Mouse (Mus musculus) megakaryocyte, embryonic 14.5 days (primary cell): ENCODE results near the gene Itgb2l. TPM values are rescaled to one million over a fixed set of nuclear protein-coding genes. Genes with fewer than 3 reads are reported as not detected.

ENCODE experiments used
- H3K27me3 ChIP-seq: replicated peaks from 2 replicates; pipeline ENCODE3; 2012; ENCODE audit warnings: inconsistent platforms
- H3K36me3 ChIP-seq: replicated peaks from 2 replicates; pipeline ENCODE3; 2012; ENCODE audit warnings: low read length, inconsistent platforms, mixed read lengths
- H3K4me1 ChIP-seq: 2 replicates; pipeline ENCODE4 v1.6.1; 2012; ENCODE audit warnings: inconsistent platforms
- H3K4me3 ChIP-seq: replicated peaks from 2 replicates; pipeline ENCODE3; 2012; ENCODE audit warnings: moderate library complexity, mild to moderate bottlenecking, inconsistent platforms
- H3K9me3 ChIP-seq: 2 replicates; pipeline ENCODE4 v1.6.1; 2012; ENCODE audit warnings: inconsistent platforms
- FLI1 ChIP-seq: IDR thresholded peaks from 2 replicates; pipeline ENCODE4 v1.6.1; 2012; ENCODE audit warnings: low read length, inconsistent platforms, mixed read lengths
- GATA1 ChIP-seq: IDR thresholded peaks from 3 replicates; pipeline ENCODE4 v1.6.1; 2012; ENCODE audit warnings: mixed read lengths, low read length, inconsistent platforms, borderline replicate concordance
- polyA plus RNA-seq: library from polyadenylated mRNA; stranded (reverse); fragments of >175 nt; gene quantifications from 2 replicates; pipeline ENCODE4 v1.2.3, GENCODE M21; 2012; ENCODE audit warnings: low replicate concordance; ENCODE audit not compliant: insufficient read depth

Gene Itgb2l
- polyA plus RNA-seq: 0.50 TPM in 1 of 2 replicates, not detected in the other

- no peaks in the 10 kb centered on the region for H3K27me3 ChIP-seq
- H3K4me1 ChIP-seq: no peaks in the 10 kb centered on the region
- no peak within 1 kb of the TSS for H3K4me3 ChIP-seq
- no peaks in the 10 kb centered on the region for H3K9me3 ChIP-seq
- TF ChIP-seq GATA1 (no peak), FLI1 (no peak)
- no peaks in the 10 kb centered on the region for H3K36me3 ChIP-seq
Observed at GRCm38 (mm10) chr16:96443468-96443867, at the start of gene Itgb2l. Gene Itgb2l, minus strand, starts transcription at chr16:96443619.

GRCm38 (mm10) chr16:96491530-96491929, 48.1 kb upstream of the Itgb2l start:
- Histone ChIP-seq H3K4me1 (no peaks in the 10 kb centered on the region), H3K27me3 (peaks cover 2% of the 10 kb centered on the region), H3K4me3 (no peak overlapping the region), H3K36me3 (no peaks in the 10 kb centered on the region), H3K9me3 (peaks cover 5% of the 10 kb centered on the region; the same call in 1 of the 2 replicates)
- TF ChIP-seq FLI1 (no peak), GATA1 (no peak)

- no peak for TF ChIP-seq GATA1
- no peak for TF ChIP-seq FLI1
- Histone ChIP-seq H3K36me3 (no peaks in the 10 kb centered on the region), H3K9me3 (peaks cover 5% of the 10 kb centered on the region; the same call in 1 of the 2 replicates), H3K4me3 (no peak overlapping the region), H3K4me1 (no peaks in the 10 kb centered on the region), H3K27me3 (peaks cover 2% of the 10 kb centered on the region)
Observed at GRCm38 (mm10) chr16:96488038-96488437, 44.6 kb upstream of the Itgb2l start.

GRCm38 (mm10) chr16:96487007-96487684, 43.7 kb upstream of the Itgb2l start:
- TF ChIP-seq GATA1 (no peak), FLI1 (no peak)
- H3K4me3 ChIP-seq: no peak overlapping the region
- H3K27me3 ChIP-seq: peaks cover 2% of the 10 kb centered on the region
- no peaks in the 10 kb centered on the region for H3K36me3 ChIP-seq
- peaks cover 6% of the 10 kb centered on the region; the same call in 1 of the 2 replicates for H3K9me3 ChIP-seq
- no peaks in the 10 kb centered on the region for H3K4me1 ChIP-seq

- Histone ChIP-seq H3K36me3 (no peaks in the 10 kb centered on the region), H3K9me3 (peaks cover 7% of the 10 kb centered on the region; the same call in 1 of the 2 replicates), H3K4me1 (no peaks in the 10 kb centered on the region), H3K27me3 (no peaks in the 10 kb centered on the region), H3K4me3 (no peak overlapping the region)
- no peak for TF ChIP-seq GATA1
- no peak for TF ChIP-seq FLI1
Observed at GRCm38 (mm10) chr16:96481791-96482190, 38.4 kb upstream of the Itgb2l start.

- Histone ChIP-seq H3K4me1 (no peaks in the 10 kb centered on the region), H3K36me3 (no peaks in the 10 kb centered on the region), H3K4me3 (no peak overlapping the region), H3K27me3 (peaks cover 2% of the 10 kb centered on the region), H3K9me3 (no peaks in the 10 kb centered on the region)
- TF ChIP-seq GATA1: no peak
- no peak for TF ChIP-seq FLI1
Observed at GRCm38 (mm10) chr16:96474185-96474584, 30.8 kb upstream of the Itgb2l start.

- TF ChIP-seq GATA1: no peak
- TF ChIP-seq FLI1: no peak
- Histone ChIP-seq H3K9me3 (no peaks in the 10 kb centered on the region), H3K36me3 (no peaks in the 10 kb centered on the region)
Observed at GRCm38 (mm10) chr16:96472816-96473215, 29.4 kb upstream of the Itgb2l start.

GRCm38 (mm10) chr16:96472361-96472760, 28.9 kb upstream of the Itgb2l start:
- Histone ChIP-seq H3K27me3 (peaks cover 8% of the 10 kb centered on the region), H3K9me3 (no peaks in the 10 kb centered on the region), H3K4me3 (no peak overlapping the region), H3K4me1 (peaks cover 3% of the 10 kb centered on the region; the same call in 1 of the 2 replicates), H3K36me3 (no peaks in the 10 kb centered on the region)
- no peak for TF ChIP-seq GATA1

More at GRCm38 (mm10) chr16:96472816-96473215, 29.4 kb upstream of the Itgb2l start:
- Histone ChIP-seq H3K4me1 (no peaks in the 10 kb centered on the region), H3K4me3 (no peak overlapping the region), H3K27me3 (peaks cover 8% of the 10 kb centered on the region)

GRCm38 (mm10) chr16:96469640-96470039, 26.2 kb upstream of the Itgb2l start:
- Histone ChIP-seq H3K4me1 (peaks cover 3% of the 10 kb centered on the region; the same call in 1 of the 2 replicates), H3K4me3 (no peak overlapping the region), H3K9me3 (no peaks in the 10 kb centered on the region), H3K27me3 (peaks cover 8% of the 10 kb centered on the region), H3K36me3 (no peaks in the 10 kb centered on the region)
- TF ChIP-seq GATA1 (no peak), FLI1 (no peak)

GRCm38 (mm10) chr16:96468698-96469097, 25.3 kb upstream of the Itgb2l start:
- H3K9me3 ChIP-seq: no peaks in the 10 kb centered on the region
- no peak for TF ChIP-seq GATA1
- no peak for TF ChIP-seq FLI1
- H3K27me3 ChIP-seq: peaks cover 8% of the 10 kb centered on the region
- H3K36me3 ChIP-seq: no peaks in the 10 kb centered on the region
- H3K4me1 ChIP-seq: peaks cover 3% of the 10 kb centered on the region; the same call in 1 of the 2 replicates
- H3K4me3 ChIP-seq: no peak overlapping the region
